Mouse (Mus musculus) CH12.LX (cell line): ENCODE measurements at regions not wholly inside any gene's neighbourhood (a gene's known extent, or its start where the extent isn't known, plus 50 kb on each side); places are given as distances from the start of the nearest gene placed in this dataset.

Experiments
- DNase-seq: peaks from one replicate; pipeline ENCODE4 v3.0.0-alpha.2; 2013; ENCODE audit errors: extremely low read depth
- H3K27ac ChIP-seq: 2 replicates; pipeline ENCODE4 v1.5.1; 2012; ENCODE audit warnings: low read depth, mild to moderate bottlenecking, control low read depth, moderate library complexity; ENCODE audit not compliant: insufficient read depth
- H3K27me3 ChIP-seq: replicated peaks from 2 replicates; pipeline ENCODE3; 2012; ENCODE audit warnings: inconsistent platforms
- H3K36me3 ChIP-seq, 2 experiments: replicated peaks in 1 of 2; 2 replicates each; pipeline versions ENCODE3 to v1.6.1; 2012; ENCODE audit warnings: inconsistent platforms in 1 of 2, low read length in 1 of 2, mild to moderate bottlenecking in 1 of 2, mixed read lengths in 1 of 2, moderate library complexity in 1 of 2; ENCODE audit not compliant: control insufficient read depth in 1 of 2, insufficient read depth in 1 of 2
- H3K4me1 ChIP-seq, 2 experiments: 2 replicates each; pipeline ENCODE4 v1.6.1; 2012; ENCODE audit warnings: inconsistent platforms in 1 of 2, moderate library complexity in 1 of 2; ENCODE audit not compliant: insufficient read depth in 2 of 2, control insufficient read depth in 1 of 2
- H3K4me2 ChIP-seq: 2 replicates; pipeline ENCODE4 v1.6.1; 2012; ENCODE audit warnings: low read depth, mild to moderate bottlenecking, control low read depth; ENCODE audit not compliant: poor library complexity, insufficient read depth, severe bottlenecking
- H3K4me3 ChIP-seq, 3 experiments: fragments of 150-350 bp in 1 of 3; sonication (generic) in 1 of 3; replicated peaks in 1 of 3; 2 replicates each; pipeline versions ENCODE3 to v1.5.1; 2011 to 2012; ENCODE audit warnings: low read depth in 2 of 3, low read length in 2 of 3, mild to moderate bottlenecking in 2 of 3, moderate library complexity in 2 of 3, control low read depth in 1 of 3, improper control_type of control experiment in 1 of 3, inconsistent platforms in 1 of 3, mixed read lengths in 1 of 3; ENCODE audit not compliant: poor library complexity in 1 of 3
- H3K79me2 ChIP-seq: replicated peaks from 2 replicates; pipeline ENCODE4 v1.6.1; 2012; ENCODE audit warnings: mild to moderate bottlenecking, moderate library complexity; ENCODE audit not compliant: control insufficient read depth, poor library complexity, insufficient read depth, severe bottlenecking; ENCODE audit errors: extremely low read depth
- H3K9ac ChIP-seq: 2 replicates; pipeline ENCODE4 v1.6.1; 2012; ENCODE audit warnings: low read depth, mild to moderate bottlenecking, control low read depth, moderate library complexity; ENCODE audit not compliant: insufficient read depth
- H3K9me3 ChIP-seq: replicated peaks from 2 replicates; pipeline ENCODE3; 2012; ENCODE audit warnings: low read length, inconsistent platforms, mixed read lengths
- CHD1 ChIP-seq: IDR thresholded peaks from 2 replicates; pipeline ENCODE4 v1.6.1; 2012; ENCODE audit warnings: low read depth, low read length, improper control_type of control experiment, inconsistent platforms
- E2F4 ChIP-seq: IDR thresholded peaks from 2 replicates; pipeline ENCODE4 v1.6.1; 2011; ENCODE audit warnings: low read depth, low read length, improper control_type of control experiment; ENCODE audit not compliant: insufficient replicate concordance
- EP300 ChIP-seq: IDR thresholded peaks from 2 replicates; pipeline ENCODE4 v1.6.1; 2011; ENCODE audit warnings: low read length, improper control_type of control experiment
- ETS1 ChIP-seq: conservative IDR thresholded peaks from 2 replicates; pipeline ENCODE4 v1.6.1; 2012; ENCODE audit warnings: low read depth, mild to moderate bottlenecking, inconsistent platforms, low read length, improper control_type of control experiment, moderate library complexity
- GABPA ChIP-seq: IDR thresholded peaks from 2 replicates; pipeline ENCODE4 v1.6.1; 2012; ENCODE audit warnings: low read depth, low read length, improper control_type of control experiment, inconsistent platforms; ENCODE audit not compliant: insufficient replicate concordance
- JUN ChIP-seq: IDR thresholded peaks from 2 replicates; pipeline ENCODE4 v1.6.1; 2011; ENCODE audit warnings: low read depth, mild to moderate bottlenecking, low read length, improper control_type of control experiment, moderate library complexity; ENCODE audit not compliant: insufficient read depth
- JUND ChIP-seq: conservative IDR thresholded peaks from 2 replicates; pipeline ENCODE4 v1.6.1; 2011; ENCODE audit warnings: low read depth, low read length, improper control_type of control experiment
- KAT2A ChIP-seq: IDR thresholded peaks from 2 replicates; pipeline ENCODE4 v1.6.1; 2012; ENCODE audit warnings: low read length, improper control_type of control experiment, inconsistent platforms; ENCODE audit not compliant: insufficient replicate concordance
- MXI1 ChIP-seq: IDR thresholded peaks from 2 replicates; pipeline ENCODE4 v1.6.1; 2011; ENCODE audit warnings: mild to moderate bottlenecking, low read depth, low read length, improper control_type of control experiment
- NELFE ChIP-seq: IDR thresholded peaks from 2 replicates; pipeline ENCODE4 v1.6.1; 2011; ENCODE audit warnings: low read depth, low read length, improper control_type of control experiment
- POLR2A ChIP-seq: IDR thresholded peaks from 2 replicates; pipeline ENCODE4 v1.6.1; 2011; ENCODE audit warnings: low read depth, mild to moderate bottlenecking, improper control_type of control experiment, low read length
- RAD21 ChIP-seq: IDR thresholded peaks from 2 replicates; pipeline ENCODE4 v1.6.1; 2011; ENCODE audit warnings: low read depth, mild to moderate bottlenecking, low read length, improper control_type of control experiment, moderate library complexity
- RCOR1 ChIP-seq: conservative IDR thresholded peaks from 2 replicates; pipeline ENCODE4 v1.6.1; 2012; ENCODE audit warnings: low read depth, mild to moderate bottlenecking, inconsistent platforms, low read length, improper control_type of control experiment
- SIN3A ChIP-seq: IDR thresholded peaks from 2 replicates; pipeline ENCODE4 v1.6.1; 2012; ENCODE audit warnings: low read length, improper control_type of control experiment, inconsistent platforms
- TBP ChIP-seq: conservative IDR thresholded peaks from 2 replicates; pipeline ENCODE4 v1.6.1; 2011; ENCODE audit warnings: low read depth, low read length, improper control_type of control experiment
- TCF12 ChIP-seq: IDR thresholded peaks from 2 replicates; pipeline ENCODE4 v1.6.1; 2014; ENCODE audit warnings: low read depth, mild to moderate bottlenecking, inconsistent platforms, low read length, improper control_type of control experiment
- USF1 ChIP-seq: IDR thresholded peaks from 2 replicates; pipeline ENCODE4 v1.6.1; 2014; ENCODE audit warnings: low read depth, mild to moderate bottlenecking, inconsistent platforms, low read length, improper control_type of control experiment
- USF2 ChIP-seq: conservative IDR thresholded peaks from 2 replicates; pipeline ENCODE4 v1.6.1; 2011; ENCODE audit warnings: low read depth, low read length, improper control_type of control experiment
- ZKSCAN1 ChIP-seq: IDR thresholded peaks from 2 replicates; pipeline ENCODE4 v1.6.1; 2012; ENCODE audit warnings: low read depth, inconsistent platforms, low read length, improper control_type of control experiment, borderline replicate concordance
- ZMIZ1 ChIP-seq: IDR thresholded peaks from 2 replicates; pipeline ENCODE4 v1.6.1; 2012; ENCODE audit warnings: low read depth, mild to moderate bottlenecking, inconsistent platforms, low read length, improper control_type of control experiment
- dilution Hi-C: fragments of 300-500 bp; cut with MboI; formaldehyde crosslinking; loops from 2 replicates; pipeline ENCODE4 v1.14.3; 2020; ENCODE audit warnings: low sequenced_read_pairs; ENCODE audit not compliant: extremely low pct_unique_long_range_greater_than_20kb, extremely low pct_ligation_motif_present
- in situ Hi-C: fragments of 300-500 bp; cut with MboI; formaldehyde crosslinking; loops from 3 replicates; pipeline ENCODE4 v1.14.3; 2019; ENCODE audit warnings: low sequenced_read_pairs, low pct_ligation_motif_present, low pct_unique_long_range_greater_than_20kb, mixed read lengths

DNA sequence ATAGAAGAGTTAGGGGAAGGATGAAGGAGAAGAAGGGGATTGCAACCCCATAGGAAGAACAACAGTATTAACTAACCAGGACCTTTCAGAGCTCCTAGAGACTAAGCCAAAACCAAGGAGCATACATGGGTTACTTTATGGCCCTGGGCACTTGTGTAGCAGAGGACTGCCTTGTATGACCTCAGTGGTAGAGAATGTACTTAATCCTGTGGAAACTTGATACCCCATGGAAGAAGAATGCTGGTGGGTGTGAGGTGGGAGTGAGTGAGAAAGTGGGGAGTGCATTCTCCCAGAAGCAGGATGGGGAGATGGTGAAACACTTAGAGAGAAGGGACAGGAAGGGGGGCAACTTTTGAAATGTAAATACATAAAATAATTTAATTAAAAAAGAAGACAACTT, 75.4 kb upstream of the Manea start:
- Histone ChIP-seq H3K9me3 (no peaks in the 10 kb centered on the region), H3K4me3 (no peak overlapping the region), H3K36me3 (no peaks in the 10 kb centered on the region), H3K27ac (no peak overlapping the region), H3K27me3 (no peaks in the 10 kb centered on the region), H3K4me1 (no peaks in the 10 kb centered on the region), H3K79me2 (no peaks in the 10 kb centered on the region), H3K4me2 (no peak overlapping the region), H3K9ac (no peak overlapping the region)
- dilution Hi-C loops: no loop called here
- no peak for TF ChIP-seq SIN3A
- TF ChIP-seq EP300: no peak
- no peak for TF ChIP-seq KAT2A
- TF ChIP-seq MXI1: no peak
- no peak for TF ChIP-seq JUN
- TF ChIP-seq TCF12: no peak
- TF ChIP-seq RAD21: no peak
- TF ChIP-seq POLR2A: no peak
- TF ChIP-seq ZKSCAN1: no peak
- no peak for TF ChIP-seq TBP
- no peak for TF ChIP-seq GABPA
- no peak for TF ChIP-seq ZMIZ1
- no peak for TF ChIP-seq ETS1
- TF ChIP-seq E2F4: no peak
- TF ChIP-seq JUND: no peak
- TF ChIP-seq USF2: no peak
- in situ Hi-C loops: no loop called here
- DNase-seq: no peak

DNA sequence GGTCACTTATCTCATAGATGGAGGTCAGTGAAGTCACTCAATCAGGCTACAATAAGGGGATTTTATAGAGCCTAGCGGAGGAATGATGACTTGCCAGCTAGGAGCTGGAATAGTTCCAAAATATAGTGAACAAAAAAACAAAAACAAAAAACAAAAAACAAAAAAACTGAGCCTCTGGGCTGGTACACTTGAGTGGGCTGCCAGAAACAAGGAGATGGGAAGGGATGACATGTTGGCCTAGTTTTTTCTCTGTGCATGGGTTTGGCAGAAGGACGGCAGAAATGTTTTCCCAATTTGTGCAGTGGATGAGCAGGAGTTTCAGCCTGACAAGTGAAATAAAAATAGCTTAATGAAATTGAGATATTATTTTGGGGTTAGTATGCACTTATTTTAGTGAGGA, 57.6 kb upstream of the Manea start:
- in situ Hi-C loops (no loop called here), dilution Hi-C loops (no loop called here)
- Histone ChIP-seq H3K4me2 (no peak overlapping the region), H3K4me3 (no peak overlapping the region), H3K9me3 (no peaks in the 10 kb centered on the region), H3K9ac (no peak overlapping the region), H3K79me2 (no peaks in the 10 kb centered on the region), H3K4me1 (no peaks in the 10 kb centered on the region), H3K27ac (no peak overlapping the region), H3K36me3 (no peaks in the 10 kb centered on the region), H3K27me3 (no peaks in the 10 kb centered on the region)
- no peak for TF ChIP-seq MXI1
- TF ChIP-seq USF1: no peak
- TF ChIP-seq ZKSCAN1: no peak
- no peak for TF ChIP-seq RCOR1
- TF ChIP-seq CHD1: no peak
- TF ChIP-seq USF2: no peak
- no peak for TF ChIP-seq NELFE
- DNase-seq: no peak
